Mouse (Mus musculus) kidney, adult 2 months (tissue): ENCODE measurements around the gene Rap2b.

Experiments
- CTCF ChIP-seq: fragments of 200-500 bp; conservative IDR thresholded peaks from 2 replicates; pipeline ENCODE4 v1.5.1; 2011; ENCODE audit warnings: low read depth, mild to moderate bottlenecking, control low read depth, low read length, moderate library complexity, mixed read lengths; ENCODE audit not compliant: insufficient read depth, insufficient read length
- POLR2A ChIP-seq: fragments of 200-500 bp; IDR thresholded peaks from one replicate; pipeline ENCODE4 v1.6.1; 2011; ENCODE audit warnings: low read depth, low read length, control low read depth

DNA sequence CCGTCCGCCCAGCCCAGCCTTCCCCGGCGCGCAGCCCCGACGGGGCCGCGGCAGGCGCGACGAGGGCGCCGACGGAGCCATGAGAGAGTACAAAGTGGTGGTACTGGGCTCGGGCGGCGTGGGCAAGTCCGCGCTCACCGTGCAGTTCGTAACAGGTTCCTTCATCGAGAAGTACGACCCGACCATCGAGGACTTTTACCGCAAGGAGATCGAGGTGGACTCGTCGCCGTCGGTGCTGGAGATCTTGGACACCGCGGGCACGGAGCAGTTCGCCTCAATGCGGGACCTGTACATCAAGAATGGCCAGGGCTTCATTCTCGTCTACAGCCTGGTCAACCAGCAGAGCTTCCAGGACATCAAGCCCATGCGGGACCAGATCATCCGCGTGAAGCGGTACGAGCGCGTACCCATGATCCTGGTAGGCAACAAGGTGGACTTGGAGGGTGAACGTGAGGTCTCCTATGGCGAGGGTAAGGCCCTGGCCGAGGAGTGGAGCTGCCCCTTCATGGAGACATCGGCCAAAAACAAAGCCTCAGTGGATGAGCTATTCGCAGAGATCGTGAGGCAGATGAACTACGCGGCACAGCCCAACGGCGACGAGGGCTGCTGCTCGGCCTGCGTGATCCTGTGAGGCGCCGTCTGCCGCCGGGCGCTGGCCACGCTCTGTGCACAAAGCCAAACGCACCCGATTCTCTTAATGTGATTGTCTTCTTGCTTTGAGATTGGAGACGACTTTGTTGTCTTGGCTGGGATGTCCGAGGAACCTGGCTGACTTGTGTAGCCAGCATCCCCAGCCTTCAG is 3.7 kb downstream of the Rap2b start:
- no peak for TF ChIP-seq POLR2A
- TF ChIP-seq CTCF = no peak
